Mouse (Mus musculus): ENCODE measurements at regions not wholly inside any gene's neighbourhood (a gene's known extent, or its start where the extent isn't known, plus 50 kb on each side); places are given as distances from the start of the nearest gene placed in this dataset.

GRCm38 (mm10) chr10:111111020-111111419 lies 53.5 kb upstream of the Osbpl8 start:
- Histone ChIP-seq H3K4me1 (ENCODE audit: control insufficient read depth, insufficient read depth, low read length) (peaks cover 1% of the 10 kb centered on the region; the same call in 1 of the 2 replicates), H3K9ac (ENCODE audit: low read depth, low read length) (no peak overlapping the region), H3K79me2 (replicated peaks; ENCODE audit: control insufficient read depth, insufficient read depth, low read length) (no peaks in the 10 kb centered on the region), H3K36me3 (ENCODE audit: control insufficient read depth, insufficient read depth, low read length) (no peaks in the 10 kb centered on the region), H3K4me3 (no peak overlapping the region), H3K27me3 (ENCODE audit: control insufficient read depth, insufficient read depth, low read length) (no peaks in the 10 kb centered on the region), H3K27ac (no peak overlapping the region)
- DNase-seq, result no peak
- TF ChIP-seq CTCF (IDR thresholded peaks at IDR 0.05) (no peak), POLR2A (IDR thresholded peaks at IDR 0.05; ENCODE audit: insufficient read depth, low read depth, low read length) (no peak), EP300 (IDR thresholded peaks at IDR 0.05; ENCODE audit: insufficient read depth, low read depth, low read length) (no peak)
- intact Hi-C loops (cut with DNase I), result no loop called here
- WGBS, result 47% methylated on average over 10 of the region's 10 CpGs

DNA sequence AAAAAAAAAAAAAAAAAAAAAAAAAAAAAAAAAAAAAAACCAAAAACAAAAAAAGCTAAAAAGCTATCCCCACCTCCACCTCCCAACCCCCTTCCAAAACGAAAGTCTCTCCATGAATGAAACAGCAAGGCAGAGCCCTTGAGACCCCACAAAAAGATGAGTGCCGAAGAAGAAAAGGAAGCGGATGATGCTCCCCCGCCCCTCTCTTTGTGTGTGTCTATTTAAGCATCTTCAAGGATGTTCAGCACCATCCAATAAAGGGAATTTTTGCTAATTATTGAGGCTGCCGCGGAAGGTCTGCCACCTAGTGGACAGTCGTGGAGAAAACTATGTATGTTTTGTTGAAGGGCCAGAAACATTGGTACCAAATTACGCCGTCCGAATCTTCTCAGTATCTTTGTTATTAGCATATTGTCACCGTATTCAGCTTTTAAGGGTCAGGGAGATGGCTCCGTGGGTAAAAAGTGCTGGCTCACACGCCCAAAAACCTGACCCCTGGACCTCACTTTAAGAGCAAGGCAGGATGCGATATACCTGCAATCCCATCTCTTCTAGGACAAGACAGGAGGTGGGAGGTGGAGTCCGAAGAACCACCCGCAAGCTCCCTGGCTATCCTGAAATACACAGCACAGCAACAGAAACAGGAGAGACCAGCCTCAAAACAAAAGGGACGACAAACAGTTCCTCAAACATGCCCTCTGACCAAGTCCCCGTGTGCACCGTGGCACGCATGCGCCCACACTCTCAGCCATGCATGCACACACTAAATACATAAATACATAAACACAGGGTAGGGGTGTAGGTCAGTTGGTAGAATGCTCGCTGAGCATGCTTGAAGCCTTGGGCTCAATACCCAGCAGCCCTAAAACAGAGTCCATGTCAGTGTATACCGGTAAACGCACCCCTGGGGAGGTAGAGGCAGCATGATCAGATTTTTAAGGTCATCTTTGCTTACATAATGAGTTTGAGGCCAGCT lies 55.6 kb upstream of the Osbpl8 start:
- Histone ChIP-seq H3K36me3 (ENCODE audit: control insufficient read depth, insufficient read depth, low read length) (no peaks in the 10 kb centered on the region), H3K4me1 (ENCODE audit: control insufficient read depth, insufficient read depth, low read length) (peaks cover 1% of the 10 kb centered on the region; the same call in 1 of the 2 replicates), H3K27ac (no peak overlapping the region), H3K79me2 (replicated peaks; ENCODE audit: control insufficient read depth, insufficient read depth, low read length) (no peaks in the 10 kb centered on the region), H3K9ac (ENCODE audit: low read depth, low read length) (no peak overlapping the region), H3K4me3 (no peak overlapping the region), H3K27me3 (ENCODE audit: control insufficient read depth, insufficient read depth, low read length) (no peaks in the 10 kb centered on the region)
- intact Hi-C loops (cut with DNase I), result loop anchor here (2.0 kb wide), 1 partner anchor 314 kb away; no protein-coding TSS in a partner anchor
- peak; percentile 46 to 68 for DNase-seq
- 47% methylated on average over 24 of the region's 24 CpGs for WGBS
- TF ChIP-seq CTCF (IDR thresholded peaks at IDR 0.05), result peak; percentile 86
- TF ChIP-seq POLR2A (IDR thresholded peaks at IDR 0.05; ENCODE audit: insufficient read depth, low read depth, low read length), result no peak

GRCm38 (mm10) chr10:111107852-111108251 lies 56.7 kb upstream of the Osbpl8 start:
- H3K36me3 ChIP-seq (ENCODE audit: control insufficient read depth, insufficient read depth, low read length), result no peaks in the 10 kb centered on the region

GRCm38 (mm10) chr10:111107387-111107786 lies 57.2 kb upstream of the Osbpl8 start:
- WGBS, result 57% methylated on average over 7 of the region's 7 CpGs
- intact Hi-C loops (cut with DNase I), result no loop called here
- no peaks in the 10 kb centered on the region for H3K79me2 ChIP-seq (replicated peaks; ENCODE audit: control insufficient read depth, insufficient read depth, low read length)
- TF ChIP-seq EP300 (IDR thresholded peaks at IDR 0.05; ENCODE audit: insufficient read depth, low read depth, low read length), result 0 out of 2 replicates have a peak, but pooled peaks have one; percentile 13
- no peak for TF ChIP-seq POLR2A (IDR thresholded peaks at IDR 0.05; ENCODE audit: insufficient read depth, low read depth, low read length)
- peak; percentile 79 for TF ChIP-seq CTCF (IDR thresholded peaks at IDR 0.05)
- no peak overlapping the region for H3K4me3 ChIP-seq
- no peak overlapping the region for H3K9ac ChIP-seq (ENCODE audit: low read depth, low read length)
- peak; percentile 52 to 78 for DNase-seq
- H3K36me3 ChIP-seq (ENCODE audit: control insufficient read depth, insufficient read depth, low read length), result no peaks in the 10 kb centered on the region
- no peak overlapping the region for H3K27ac ChIP-seq
- peaks cover 5% of the 10 kb centered on the region for H3K4me1 ChIP-seq (ENCODE audit: control insufficient read depth, insufficient read depth, low read length)
- no peaks in the 10 kb centered on the region for H3K27me3 ChIP-seq (ENCODE audit: control insufficient read depth, insufficient read depth, low read length)

More at GRCm38 (mm10) chr10:111107852-111108251, 56.7 kb upstream of the Osbpl8 start:
- Histone ChIP-seq H3K4me3 (no peak overlapping the region), H3K9ac (ENCODE audit: low read depth, low read length) (no peak overlapping the region), H3K4me1 (ENCODE audit: control insufficient read depth, insufficient read depth, low read length) (peaks cover 4% of the 10 kb centered on the region), H3K27ac (no peak overlapping the region), H3K27me3 (ENCODE audit: control insufficient read depth, insufficient read depth, low read length) (no peaks in the 10 kb centered on the region), H3K79me2 (replicated peaks; ENCODE audit: control insufficient read depth, insufficient read depth, low read length) (no peaks in the 10 kb centered on the region)
- TF ChIP-seq POLR2A (IDR thresholded peaks at IDR 0.05; ENCODE audit: insufficient read depth, low read depth, low read length) (no peak), EP300 (IDR thresholded peaks at IDR 0.05; ENCODE audit: insufficient read depth, low read depth, low read length) (no peak), CTCF (IDR thresholded peaks at IDR 0.05) (no peak)
- WGBS, result 74% methylated on average over 5 of the region's 5 CpGs
- no peak for DNase-seq
- intact Hi-C loops (cut with DNase I), result loop anchor here (2.0 kb wide), 1 partner anchor 313 kb away; no protein-coding TSS in a partner anchor

- Histone ChIP-seq H3K4me1 (ENCODE audit: control insufficient read depth, insufficient read depth, low read length) (peaks cover 8% of the 10 kb centered on the region), H3K27me3 (ENCODE audit: control insufficient read depth, insufficient read depth, low read length) (no peaks in the 10 kb centered on the region), H3K36me3 (ENCODE audit: control insufficient read depth, insufficient read depth, low read length) (no peaks in the 10 kb centered on the region; the same call in 1 of the 2 replicates), H3K27ac (no peak overlapping the region), H3K79me2 (replicated peaks; ENCODE audit: control insufficient read depth, insufficient read depth, low read length) (no peaks in the 10 kb centered on the region), H3K9ac (ENCODE audit: low read depth, low read length) (no peak overlapping the region), H3K4me3 (no peak overlapping the region)
- 85% methylated on average over 5 of the region's 5 CpGs for WGBS
- TF ChIP-seq POLR2A (IDR thresholded peaks at IDR 0.05; ENCODE audit: insufficient read depth, low read depth, low read length) (no peak), EP300 (IDR thresholded peaks at IDR 0.05; ENCODE audit: insufficient read depth, low read depth, low read length) (no peak), CTCF (IDR thresholded peaks at IDR 0.05) (no peak)
- DNase-seq, result no peak
- intact Hi-C loops (cut with DNase I), result no loop called here
Measured at GRCm38 (mm10) chr10:111106411-111106810, 58.1 kb upstream of the Osbpl8 start.

- H3K9ac ChIP-seq (ENCODE audit: low read depth, low read length), result no peak overlapping the region
- TF ChIP-seq POLR2A (IDR thresholded peaks at IDR 0.05; ENCODE audit: insufficient read depth, low read depth, low read length) (no peak), CTCF (IDR thresholded peaks at IDR 0.05) (no peak), EP300 (IDR thresholded peaks at IDR 0.05; ENCODE audit: insufficient read depth, low read depth, low read length) (no peak)
- H3K4me3 ChIP-seq, result no peak overlapping the region
- 87% methylated on average over 5 of the region's 5 CpGs for WGBS
- H3K4me1 ChIP-seq (ENCODE audit: control insufficient read depth, insufficient read depth, low read length), result peaks cover 8% of the 10 kb centered on the region
- no peak for DNase-seq
- intact Hi-C loops (cut with DNase I), result no loop called here
- no peaks in the 10 kb centered on the region for H3K79me2 ChIP-seq (replicated peaks; ENCODE audit: control insufficient read depth, insufficient read depth, low read length)
- H3K27ac ChIP-seq, result no peak overlapping the region
- H3K27me3 ChIP-seq (ENCODE audit: control insufficient read depth, insufficient read depth, low read length), result no peaks in the 10 kb centered on the region
- H3K36me3 ChIP-seq (ENCODE audit: control insufficient read depth, insufficient read depth, low read length), result no peaks in the 10 kb centered on the region; the same call in 1 of the 2 replicates
Measured at GRCm38 (mm10) chr10:111105662-111106061, 58.9 kb upstream of the Osbpl8 start.
